Mouse (Mus musculus) cerebellum, adult 18-20 months (tissue): ENCODE measurements around the gene S100a6.

ENCODE experiments used
- DNase-seq, 2 experiments: peaks; one replicate each; pipeline ENCODE4 v3.0.0; 2021

The S100a6 gene

DNA sequence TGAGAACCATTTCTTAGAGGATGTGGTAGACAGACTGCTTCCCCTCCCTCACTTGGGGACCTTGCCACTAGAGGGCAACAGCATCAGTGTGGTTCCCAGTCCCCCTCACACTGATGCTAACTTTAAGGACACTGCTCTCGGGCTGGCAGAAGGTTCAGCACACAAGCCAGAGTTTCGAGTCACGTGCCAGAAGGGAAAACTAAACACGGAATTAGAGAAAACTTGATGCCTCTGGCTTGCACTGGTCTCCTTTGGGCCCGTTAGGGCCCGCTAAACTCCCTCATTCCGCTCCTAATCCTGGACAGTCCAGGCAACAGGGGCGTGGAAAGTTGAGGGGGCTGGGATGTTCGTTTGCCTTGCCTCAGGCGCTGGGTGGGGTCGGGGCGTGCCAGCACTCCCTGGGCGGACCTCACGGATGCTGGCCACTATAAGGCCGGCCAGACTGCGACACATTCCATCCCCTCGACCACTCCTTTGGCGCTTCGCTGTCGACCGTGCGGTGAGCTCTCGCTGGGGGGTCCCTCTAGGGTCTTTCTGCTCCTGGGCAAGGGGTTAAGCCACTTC is at the start of gene S100a6:
S100a6 (plus strand) TSS at position 155 of the 564 bp plus-strand sequence.
- peak; percentile 11 to 30 for DNase-seq

DNA sequence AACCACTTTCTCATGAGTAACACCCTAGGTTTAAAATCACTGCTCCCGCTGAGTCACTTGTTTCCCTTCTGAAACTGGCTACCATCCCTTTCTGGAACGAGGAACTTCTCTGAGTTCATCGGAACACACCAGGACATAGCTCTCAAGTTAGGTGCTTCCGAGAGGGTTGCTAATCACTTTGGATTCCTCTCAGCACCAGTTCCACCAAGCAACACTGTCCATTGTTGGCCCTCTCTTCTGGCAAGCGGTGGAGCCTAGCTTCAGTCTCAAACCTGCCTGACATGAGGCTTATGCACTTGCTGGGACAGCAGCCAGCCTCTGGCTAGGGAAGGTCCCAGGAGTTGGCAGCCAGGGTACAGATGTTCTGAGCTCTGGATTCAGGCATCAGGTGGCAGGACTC is 38.0 kb upstream of the S100a6 start:
- no peak for DNase-seq

DNA sequence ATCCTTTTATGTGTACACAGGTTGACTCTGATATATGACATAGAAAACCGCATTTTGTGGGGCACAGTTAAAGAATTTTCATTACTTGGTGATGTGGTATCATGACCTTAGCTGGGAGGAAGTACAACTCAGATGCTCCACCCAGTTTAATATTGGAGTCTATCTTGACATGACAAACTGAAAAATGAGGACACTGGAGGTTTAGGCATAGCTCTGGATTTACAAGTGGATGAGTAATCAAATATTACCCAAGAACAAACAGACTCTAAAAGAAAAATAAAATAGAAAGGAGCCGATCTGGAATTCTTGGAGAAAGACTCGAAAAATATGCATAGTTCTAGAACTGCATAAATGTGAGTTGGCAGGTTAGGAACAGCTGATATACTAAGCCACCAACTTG is 37.4 kb upstream of the S100a6 start:
- no peak for DNase-seq

DNA sequence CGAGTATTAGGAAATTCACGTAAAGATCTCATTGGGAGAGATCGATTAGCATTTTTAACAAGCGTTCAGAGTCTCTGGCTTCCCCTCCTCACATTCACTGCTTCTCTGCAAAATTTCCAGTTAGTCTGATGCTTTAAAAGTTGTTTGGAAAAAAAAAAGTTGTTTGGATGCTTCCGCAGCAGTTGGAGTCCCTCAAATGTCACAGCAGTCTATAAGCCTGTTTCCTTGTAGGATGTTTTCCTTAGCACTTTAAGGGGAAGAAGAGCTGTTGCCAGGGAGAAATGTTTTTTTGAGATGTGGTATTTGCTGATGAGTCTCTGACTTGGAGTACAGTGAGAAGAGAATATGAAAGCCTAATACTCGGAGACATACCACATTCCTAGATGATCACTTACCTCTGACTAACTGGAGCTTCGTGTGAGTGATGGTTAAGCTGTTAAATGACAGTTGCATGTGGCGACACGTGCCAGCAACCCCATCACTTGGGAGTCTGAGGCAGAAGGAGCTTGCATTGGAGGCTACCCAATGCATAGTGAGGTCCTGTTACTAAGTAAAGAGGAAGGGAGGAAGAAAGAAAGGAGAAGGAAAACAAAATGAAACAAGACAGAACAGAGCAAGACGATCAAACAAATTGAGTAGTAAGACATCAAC is 36.2 kb upstream of the S100a6 start:
- DNase-seq, result no peak

DNA sequence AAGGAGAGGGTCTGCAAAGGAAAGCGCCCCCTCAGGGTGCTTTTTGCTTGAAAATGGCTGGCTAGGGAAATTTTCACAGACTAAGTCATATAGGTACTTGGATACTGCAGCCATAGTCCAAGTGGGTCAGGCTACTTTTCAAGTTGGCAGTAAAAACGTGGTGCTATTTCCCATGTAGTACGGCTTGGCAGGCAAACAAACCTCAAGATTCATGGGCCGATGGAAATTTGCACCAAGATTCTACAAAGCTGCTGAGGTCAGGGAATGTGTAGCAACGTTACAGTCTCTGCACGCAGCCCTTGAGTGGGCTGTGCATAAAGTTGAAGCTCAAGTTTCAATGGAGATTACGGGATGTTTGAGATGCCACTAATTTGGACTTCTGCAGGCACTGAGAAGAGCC is 33.2 kb upstream of the S100a6 start:
- no peak for DNase-seq

DNA sequence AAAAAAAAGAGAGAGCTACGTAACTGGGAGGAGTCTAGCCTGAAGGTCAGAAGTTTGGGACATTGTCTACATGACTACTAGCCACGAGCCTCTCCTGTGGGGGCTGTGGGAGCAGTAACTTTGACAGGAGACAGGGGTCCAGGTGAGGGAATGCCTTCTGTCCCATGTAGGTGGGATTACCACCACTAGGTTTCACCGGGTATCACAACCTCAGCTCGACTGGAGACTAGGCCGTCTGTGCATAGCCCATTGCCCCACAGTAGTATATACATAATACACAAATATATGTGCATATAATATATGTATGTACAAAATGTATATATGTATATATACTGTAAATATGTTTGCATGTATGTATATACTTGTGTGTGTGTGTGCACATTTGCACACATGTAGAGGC is 31.5 kb upstream of the S100a6 start:
- no peak for DNase-seq

DNA sequence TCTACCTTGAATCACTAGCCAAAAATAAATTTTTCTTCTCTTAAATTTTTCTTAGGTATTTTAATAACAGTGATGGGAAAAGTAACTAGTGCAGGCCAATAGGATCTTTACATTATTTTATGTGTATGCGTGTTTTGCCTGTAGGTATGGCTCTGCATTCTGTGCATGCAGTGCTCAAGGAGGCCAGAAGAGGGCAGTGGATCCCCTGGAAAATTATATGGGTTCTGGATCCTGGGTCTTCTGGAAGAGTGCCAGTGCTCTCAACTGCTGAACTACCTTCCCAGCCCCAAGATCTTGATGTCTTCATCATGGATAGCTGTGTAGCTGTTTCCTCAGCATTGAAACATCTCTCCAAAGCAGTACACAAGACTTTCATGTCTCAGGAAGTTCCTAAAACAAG is 30.5 kb upstream of the S100a6 start:
- DNase-seq, result no peak

DNA sequence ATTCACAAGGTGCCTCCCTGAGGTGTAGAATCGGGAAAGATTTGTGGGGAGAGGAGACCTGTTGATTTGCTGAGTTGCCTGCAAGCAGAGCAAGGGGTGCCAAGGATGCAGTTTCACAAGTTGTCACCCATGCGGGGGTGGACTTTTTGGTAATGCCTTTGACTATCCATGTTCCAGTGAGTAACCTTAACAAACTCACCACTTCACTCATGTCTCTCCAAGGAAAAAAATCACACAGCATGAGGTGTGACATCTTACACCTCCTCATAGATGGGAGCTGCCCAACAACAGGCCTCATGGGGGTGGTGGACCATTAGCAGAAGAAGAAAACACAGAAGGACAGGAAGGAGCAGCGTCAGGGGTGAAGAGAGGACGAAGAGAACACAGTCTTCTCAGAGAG is 30.1 kb upstream of the S100a6 start:
- no peak for DNase-seq

DNA sequence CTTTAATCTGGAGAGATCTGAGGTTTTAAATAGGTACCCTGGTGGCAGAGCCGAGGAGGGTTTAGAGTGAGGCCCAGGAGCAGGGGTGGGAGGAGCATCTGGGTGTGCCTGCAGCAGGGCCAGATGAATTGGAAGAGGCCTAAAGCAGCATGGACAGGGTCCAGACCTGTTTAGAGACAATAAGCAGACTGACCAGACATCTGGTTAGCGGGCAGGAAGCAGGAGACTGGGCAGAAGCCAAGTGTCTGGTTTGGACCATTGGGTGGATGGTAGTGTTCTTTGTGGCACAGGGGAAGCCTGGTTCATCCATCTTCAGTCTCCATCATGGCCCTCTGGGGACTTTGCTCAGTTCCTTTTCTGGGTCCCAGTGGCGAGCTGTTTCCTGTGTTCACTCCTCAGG is 28.8 kb upstream of the S100a6 start:
- no peak for DNase-seq

DNA sequence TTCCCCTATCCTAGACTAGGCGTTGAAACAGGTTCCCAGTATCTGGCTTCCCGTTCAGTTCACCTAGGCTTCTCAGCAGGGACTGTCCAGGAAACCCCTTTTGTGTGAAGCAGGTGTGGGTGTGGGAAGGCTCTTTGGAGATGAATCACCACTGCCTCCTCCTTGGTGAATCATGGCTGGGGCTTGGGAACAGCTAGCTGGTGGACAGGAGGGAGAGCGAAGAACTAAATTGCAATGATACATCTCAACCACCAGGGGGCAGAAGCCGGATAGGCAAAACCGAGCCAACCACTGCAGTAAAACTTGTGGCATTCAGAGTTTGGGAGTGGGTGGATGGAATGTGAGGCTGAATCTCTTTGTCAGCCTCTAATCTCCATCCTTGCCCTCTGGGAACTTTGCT is 27.1 kb upstream of the S100a6 start:
- peak; percentile 32 to 41 for DNase-seq

DNA sequence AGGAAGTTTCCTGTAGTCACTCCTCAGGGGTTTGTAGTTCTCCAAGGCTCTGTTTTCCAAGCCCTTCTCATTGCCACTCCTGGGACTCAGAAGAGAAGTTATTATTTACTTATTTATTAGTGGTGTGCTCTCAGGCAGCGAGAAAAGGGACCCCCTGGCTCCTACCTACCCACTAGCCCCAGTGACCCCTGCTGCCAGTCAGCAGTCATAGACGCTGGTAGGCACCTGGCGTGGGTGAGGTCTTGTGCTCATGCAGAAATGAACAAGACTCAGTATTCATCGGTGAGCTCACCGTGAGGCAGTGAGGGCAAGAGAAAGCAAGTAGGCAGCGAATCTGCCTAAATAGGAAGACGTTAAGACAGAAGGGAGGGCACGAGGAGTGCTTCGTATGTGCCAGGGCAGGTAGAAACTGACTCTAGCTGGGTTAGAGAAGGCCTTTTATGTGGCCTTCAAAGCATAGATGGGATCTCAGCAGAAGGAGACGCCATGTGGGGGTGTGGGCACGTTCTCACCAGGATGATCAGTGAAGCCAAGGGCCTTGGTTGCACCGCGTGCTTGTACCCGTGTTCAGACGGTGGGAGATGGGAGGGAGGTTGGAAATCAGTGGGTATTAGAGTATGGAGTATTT is 26.6 kb upstream of the S100a6 start:
- no peak for DNase-seq

DNA sequence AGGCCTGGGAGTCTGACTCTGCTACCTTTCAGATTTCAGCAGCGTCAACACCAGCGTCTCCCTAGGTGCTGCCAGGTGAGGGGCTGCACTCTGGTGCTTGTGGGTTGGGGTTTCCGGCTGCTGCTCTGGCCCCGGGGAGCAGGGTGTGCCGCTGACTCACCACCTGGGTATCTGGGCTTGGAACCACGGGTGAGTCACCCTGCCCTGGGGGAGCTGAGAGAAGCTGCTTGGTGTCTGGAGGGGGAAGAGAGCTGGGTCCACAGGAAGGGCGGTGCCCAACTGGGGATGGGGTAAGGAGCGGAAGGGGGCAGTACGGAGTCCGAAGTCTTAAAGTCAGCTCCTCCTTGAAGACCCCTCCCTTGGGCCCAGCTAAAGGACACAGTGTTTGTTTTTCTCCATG is 25.8 kb upstream of the S100a6 start:
- DNase-seq, result no peak

DNA sequence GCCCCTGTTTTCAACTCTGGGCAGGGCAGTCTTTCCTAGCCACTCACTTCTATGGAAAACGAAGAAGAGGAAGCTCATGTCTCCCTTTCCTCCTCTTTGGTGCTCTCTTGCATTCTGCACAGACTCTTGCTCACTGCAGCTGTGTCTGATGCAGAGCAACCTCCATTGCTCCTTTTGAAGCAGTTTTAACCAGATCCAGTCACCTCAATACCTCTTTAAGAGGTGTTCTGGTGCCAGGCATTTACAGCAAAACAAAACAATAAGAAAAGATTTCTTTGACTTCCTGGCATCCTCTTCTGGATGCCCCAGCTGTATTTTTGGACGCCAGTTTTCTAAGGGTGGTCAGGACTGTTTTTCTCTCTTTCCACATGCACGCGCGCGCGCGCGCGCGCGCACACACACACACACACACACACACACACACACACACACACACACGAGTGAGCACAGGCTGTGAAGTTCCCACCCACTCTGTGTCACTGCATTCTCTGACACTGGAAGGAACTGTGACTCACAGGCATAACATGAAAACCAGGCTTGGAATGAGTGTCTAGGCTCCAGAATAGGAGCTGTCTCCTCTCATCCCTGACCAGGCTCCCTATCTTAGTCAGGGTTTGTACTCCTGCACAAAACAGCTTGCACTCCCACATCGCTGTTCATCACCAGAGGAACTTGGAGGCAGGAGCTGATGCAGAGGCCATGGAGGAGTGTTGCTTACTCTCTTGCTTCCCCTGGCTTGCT is 25.2 kb upstream of the S100a6 start:
- DNase-seq, result no peak

DNA sequence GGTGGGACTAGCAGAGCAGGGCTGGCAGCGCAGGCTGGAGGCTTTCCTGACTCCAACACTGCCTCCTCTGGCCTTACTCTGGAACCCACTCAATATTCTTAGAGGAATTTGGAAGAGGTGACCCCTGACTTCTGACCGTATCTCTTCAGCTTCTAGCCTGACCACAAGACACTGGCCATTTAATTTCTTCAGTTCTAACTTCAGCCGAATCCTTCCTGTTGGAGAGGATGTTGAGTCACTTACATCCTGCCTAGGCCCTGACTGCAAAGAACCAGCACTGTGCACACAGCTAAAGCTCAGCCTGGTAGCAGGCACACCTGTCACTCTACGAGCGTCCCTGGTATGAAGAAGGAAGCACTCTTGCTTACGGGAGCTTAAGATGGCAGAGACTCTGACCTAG is 23.3 kb upstream of the S100a6 start:
- no peak for DNase-seq

DNA sequence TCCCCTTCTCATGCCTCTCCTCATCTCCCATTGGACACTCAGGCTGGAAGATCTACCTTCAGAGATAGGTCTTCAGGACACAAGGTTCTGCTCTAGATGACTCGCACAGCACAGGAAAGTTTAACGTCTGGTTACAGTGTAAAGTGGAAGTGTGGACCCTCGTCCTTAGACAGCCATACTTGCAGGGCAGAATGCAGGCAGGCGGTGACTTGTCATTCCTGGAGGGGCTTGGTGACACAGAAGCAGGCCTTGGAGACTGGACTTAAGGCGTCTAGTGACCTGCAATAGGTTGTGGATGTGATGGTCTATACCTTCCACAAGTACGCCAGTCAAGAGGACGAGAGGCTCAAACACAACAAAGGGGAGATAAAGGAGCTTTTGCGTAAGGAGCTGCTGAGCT is 22.7 kb upstream of the S100a6 start, which contains the start of gene S100a2:
S100a2 (plus strand) TSS at position 301 of the 400 bp plus-strand sequence.
- no peak for DNase-seq

DNA sequence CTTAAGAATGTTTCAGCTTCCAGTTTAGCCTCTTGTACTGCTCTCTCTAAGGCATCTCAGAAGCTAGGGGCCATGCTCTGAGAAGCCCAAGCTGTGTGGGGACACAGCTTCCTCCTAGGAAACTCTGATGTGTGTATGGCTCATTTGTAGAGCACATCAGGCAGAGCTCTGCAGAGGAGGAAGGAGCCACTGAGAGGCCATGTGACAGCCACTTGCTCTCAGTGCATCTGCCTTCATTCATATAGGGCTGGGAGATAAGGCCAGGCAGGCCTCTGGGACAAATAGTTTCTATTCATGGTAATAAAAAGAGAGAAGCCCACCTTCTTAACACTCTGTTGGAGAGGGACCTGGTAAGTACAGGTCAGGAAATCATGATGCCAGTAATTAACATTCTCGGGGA is 18.2 kb upstream of the S100a6 start:
- DNase-seq, result no peak

DNA sequence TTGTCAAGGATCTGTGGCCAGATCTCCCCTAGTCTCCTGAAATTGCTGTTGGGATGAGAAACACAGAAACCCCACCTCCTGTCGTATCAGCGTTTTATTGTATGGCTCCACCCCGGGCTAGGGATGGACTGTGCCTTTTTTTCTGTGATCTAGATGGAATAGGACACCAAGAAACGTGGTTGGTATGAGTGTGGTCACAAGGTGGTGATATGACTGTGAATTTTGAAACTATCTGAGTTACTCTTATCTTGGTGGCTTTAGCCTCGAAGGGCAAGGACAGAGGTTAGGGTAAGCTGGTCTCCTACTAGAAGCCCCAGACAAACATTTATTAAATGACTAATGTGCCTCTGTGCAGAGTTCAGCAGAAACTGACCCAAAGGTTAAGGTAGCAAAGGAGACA is 17.1 kb upstream of the S100a6 start:
- DNase-seq, result no peak

DNA sequence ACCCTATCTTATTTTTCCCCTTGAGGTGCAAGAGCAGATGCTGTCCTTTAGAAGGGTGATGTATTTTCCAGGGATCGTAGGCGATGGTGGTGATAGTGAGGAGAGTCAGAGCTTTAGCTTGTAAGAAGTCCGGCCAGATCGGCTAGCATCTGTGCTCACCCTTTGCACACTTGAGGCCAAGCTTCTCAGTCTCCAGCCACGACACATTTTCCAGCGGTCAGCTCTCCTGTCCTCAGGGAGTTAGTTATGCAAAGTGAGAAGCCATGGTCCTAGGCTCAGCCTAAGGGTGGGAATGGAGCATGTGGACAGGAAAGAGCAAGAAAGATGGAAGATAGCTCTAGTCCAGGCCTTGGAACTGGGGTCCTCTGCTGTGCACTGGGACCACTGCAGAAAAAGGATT is 15.9 kb upstream of the S100a6 start:
- no peak for DNase-seq

DNA sequence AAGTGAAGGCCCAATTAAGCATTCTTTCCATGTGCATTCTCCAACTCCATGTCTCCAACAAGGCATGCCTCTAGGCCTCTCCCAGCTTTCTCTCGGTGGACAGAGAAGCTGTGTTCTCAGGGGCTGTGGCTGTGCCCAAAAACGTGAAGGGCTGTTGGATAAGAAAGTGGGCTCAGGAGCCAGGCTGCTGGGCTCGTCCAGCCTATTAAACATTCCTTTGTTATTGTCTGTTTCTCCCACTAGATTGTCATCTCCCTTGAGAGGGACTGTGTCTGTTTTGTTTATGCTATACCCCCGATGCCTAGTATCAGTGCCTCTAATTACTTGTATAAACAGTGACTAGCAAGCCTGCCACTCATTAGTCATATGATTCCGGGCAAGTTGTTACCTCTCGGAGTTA is 14.9 kb upstream of the S100a6 start:
- DNase-seq, result no peak

DNA sequence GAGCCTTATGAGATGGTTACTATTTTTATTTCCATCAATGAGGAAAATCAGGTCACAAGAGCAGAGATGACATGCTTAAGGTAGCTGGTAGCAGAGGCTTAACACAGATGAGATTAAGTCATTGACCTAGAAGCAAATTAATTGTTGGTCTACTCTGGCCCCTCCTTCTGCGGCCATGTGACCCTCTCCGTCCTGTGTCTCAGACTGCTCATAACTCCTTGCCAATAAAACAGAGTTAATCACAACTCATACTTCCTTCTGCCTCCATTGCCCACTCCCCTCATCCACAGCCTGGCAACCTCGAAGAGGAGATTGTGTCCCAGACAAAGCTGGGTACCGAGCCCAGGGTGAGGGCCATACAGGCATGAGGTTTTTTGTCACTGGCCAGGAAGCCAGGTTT is 14.5 kb upstream of the S100a6 start:
- DNase-seq, result no peak

DNA sequence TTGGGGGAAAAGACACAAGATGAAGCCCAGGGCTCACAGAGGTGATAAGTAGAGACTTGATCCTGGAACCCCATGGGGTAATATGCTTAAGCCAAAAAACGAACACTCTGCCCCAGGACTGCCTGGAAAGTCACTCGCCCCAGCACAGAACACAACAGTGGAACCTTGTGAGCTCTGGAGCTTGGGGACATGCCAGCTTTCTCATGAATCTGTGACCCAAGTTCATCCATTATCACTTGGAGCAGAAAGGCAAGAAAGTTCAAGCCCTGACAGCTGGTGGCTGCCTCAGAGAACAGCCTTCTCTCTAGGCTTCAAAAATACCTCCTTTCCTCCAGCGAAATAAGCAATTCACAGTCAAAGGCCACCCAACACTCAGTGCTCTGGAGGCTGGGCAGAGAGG is 13.3 kb upstream of the S100a6 start:
- DNase-seq, result no peak

DNA sequence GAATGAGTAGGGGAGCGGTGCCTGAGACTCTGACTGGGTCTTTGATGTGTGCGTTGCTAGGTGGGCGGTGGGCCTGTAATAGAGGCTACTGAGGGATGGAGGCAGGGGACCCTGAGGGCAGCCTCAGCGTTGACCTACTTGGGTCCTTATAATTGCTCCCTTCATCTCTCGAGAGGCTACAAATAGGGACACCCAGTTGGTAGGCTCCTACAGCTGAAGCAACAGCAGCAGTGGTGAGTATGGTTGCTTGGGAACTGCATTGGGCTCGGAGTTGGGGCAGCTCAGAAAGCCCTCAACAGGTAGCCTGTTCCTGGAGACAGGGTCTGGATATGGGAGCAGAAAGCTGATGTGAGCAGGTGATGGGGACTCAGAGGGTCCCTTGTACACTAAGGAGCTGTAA is 12.6 kb upstream of the S100a6 start:
- DNase-seq, result no peak

DNA sequence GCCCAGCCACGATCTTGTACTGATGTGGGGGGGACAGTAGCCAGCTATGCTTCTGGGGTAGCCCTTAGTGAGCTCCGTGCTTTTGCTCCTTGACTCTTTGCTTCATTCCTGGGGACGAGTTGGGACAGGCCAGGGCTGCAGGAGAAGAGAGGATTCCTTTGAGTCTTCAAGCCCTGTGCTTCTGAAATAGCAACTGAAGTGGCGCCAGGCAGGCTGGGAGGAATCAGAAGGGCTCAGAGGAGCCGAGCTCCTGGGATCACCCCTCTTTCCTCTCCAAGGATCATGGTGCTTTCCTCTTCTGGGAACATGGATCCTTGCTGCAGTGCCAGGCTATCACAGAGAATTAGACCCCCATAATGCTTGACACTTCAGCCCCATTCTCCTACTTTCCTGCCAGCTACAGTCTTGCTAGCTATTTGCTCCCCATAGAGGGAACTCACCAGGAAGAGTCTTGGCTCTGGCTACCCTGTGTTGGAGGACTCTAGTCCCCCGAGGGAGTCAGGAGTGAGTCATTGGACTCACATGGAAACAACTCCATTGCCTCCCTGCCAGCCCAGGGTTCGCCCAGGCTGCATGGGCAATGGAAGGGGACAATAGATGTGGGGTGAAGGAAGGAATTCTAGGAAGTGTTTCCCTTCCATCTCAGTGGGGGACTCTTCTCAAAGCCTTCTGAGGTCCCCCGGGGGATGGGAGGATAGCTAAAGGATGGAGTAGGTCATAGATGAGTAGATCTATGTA is 12.1 kb upstream of the S100a6 start:
- no peak for DNase-seq
